Mouse (Mus musculus) heart, embryonic 16.5 days (tissue): Measurements from ENCODE around the gene Dennd1a. TPM values are rescaled to one million over a fixed set of nuclear protein-coding genes. Genes with fewer than 3 reads are reported as not detected.
A peak's percentile ranks its signal among the peaks of the same experiment; 100 is the strongest.

ENCODE experiments used
- ATAC-seq: fragments of 200-750 bp; cut with Nextera tagmentation; replicated peaks from 2 replicates; pipeline ENCODE4 v1.8.0; 2017; ENCODE audit warnings: moderate number of reproducible peaks; ENCODE audit not compliant: insufficient read depth, low FRiP score; ENCODE audit errors: extremely low read depth
- H3K27ac ChIP-seq: fragments of 300-500 bp; sonication (generic); 2 replicates; pipeline ENCODE4 v1.5.1; 2014; ENCODE audit warnings: mild to moderate bottlenecking, low read length, control low read depth, moderate library complexity
- H3K27me3 ChIP-seq: fragments of 300-500 bp; sonication (generic); 2 replicates; pipeline ENCODE4 v1.6.1; 2014; ENCODE audit warnings: low read length, mixed read lengths; ENCODE audit not compliant: control insufficient read depth, insufficient read depth
- H3K36me3 ChIP-seq: fragments of 300-500 bp; sonication (generic); 2 replicates; pipeline ENCODE4 v1.6.1; 2014; ENCODE audit not compliant: control insufficient read depth, insufficient read depth
- H3K4me1 ChIP-seq: fragments of 300-500 bp; sonication (generic); 2 replicates; pipeline ENCODE4 v1.6.1; 2014; ENCODE audit warnings: low read length, mixed read lengths; ENCODE audit not compliant: control insufficient read depth, insufficient read depth
- H3K4me2 ChIP-seq: fragments of 300-500 bp; sonication (generic); 2 replicates; pipeline ENCODE4 v1.6.1; 2014; ENCODE audit warnings: low read depth, mild to moderate bottlenecking, control low read depth, low read length
- H3K4me3 ChIP-seq: fragments of 300-500 bp; sonication (generic); 2 replicates; pipeline ENCODE4 v1.5.1; 2014; ENCODE audit warnings: mild to moderate bottlenecking, control low read depth, low read length
- H3K9ac ChIP-seq: fragments of 300-500 bp; sonication (generic); 2 replicates; pipeline ENCODE4 v1.6.1; 2014; ENCODE audit warnings: low read length, control low read depth
- H3K9me3 ChIP-seq: fragments of 300-500 bp; sonication (generic); replicated peaks from 2 replicates; pipeline ENCODE4 v1.6.1; 2016; ENCODE audit warnings: low read length; ENCODE audit not compliant: control insufficient read depth
- WGBS: fragments of 180-500 bp; shearing (Covaris S2); extraction: QIAGEN DNeasy Blood & Tissue Kit; methylation state at CpG from one replicate; pipeline ENCODE4 v1.1.7; 2014; 5-methylcytosine and 5-hydroxymethylcytosine counted together
- polyA plus RNA-seq: library from polyadenylated mRNA; unstranded; fragments of >200 nt; fragmentation: Nextera tagmentation; extraction: Ambion mirVana; gene quantifications from 2 replicates; pipeline ENCODE4 v1.2.1, GENCODE M21; 2015

The Dennd1a gene
- polyA plus RNA-seq, 1 experiment from 2014 or later: 12.7 TPM

DNA sequence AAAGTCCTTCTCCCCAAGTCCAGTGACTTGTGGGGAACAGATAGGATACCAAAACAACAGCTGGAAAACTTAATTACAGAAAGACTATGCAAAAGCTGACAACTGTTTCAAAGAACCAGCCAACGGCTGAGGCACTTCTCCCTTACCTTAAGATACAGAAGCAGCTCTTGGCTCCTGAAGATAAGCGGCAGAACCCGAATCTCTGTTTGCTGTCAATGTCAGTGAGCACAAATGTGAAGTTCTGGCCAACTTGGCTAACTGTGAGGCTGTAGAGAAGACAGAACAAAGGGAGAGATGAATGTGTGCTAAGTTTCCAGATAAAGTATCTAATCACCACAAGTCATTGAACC, 160.8 kb downstream of the Dennd1a start:
- H3K27ac ChIP-seq: no peak overlapping the region
- H3K9ac ChIP-seq: no peak overlapping the region
- peaks cover 27% of the 10 kb centered on the region for H3K4me1 ChIP-seq
- no peaks in the 10 kb centered on the region for H3K36me3 ChIP-seq
- WGBS: 13% methylated on average over 3 of the region's 3 CpGs
- H3K4me2 ChIP-seq: no peak overlapping the region
- ATAC-seq: no peak; the same call in 1 of the 2 replicates
- no peak overlapping the region for H3K4me3 ChIP-seq
- no peaks in the 10 kb centered on the region for H3K27me3 ChIP-seq
- no peaks in the 10 kb centered on the region for H3K9me3 ChIP-seq

DNA sequence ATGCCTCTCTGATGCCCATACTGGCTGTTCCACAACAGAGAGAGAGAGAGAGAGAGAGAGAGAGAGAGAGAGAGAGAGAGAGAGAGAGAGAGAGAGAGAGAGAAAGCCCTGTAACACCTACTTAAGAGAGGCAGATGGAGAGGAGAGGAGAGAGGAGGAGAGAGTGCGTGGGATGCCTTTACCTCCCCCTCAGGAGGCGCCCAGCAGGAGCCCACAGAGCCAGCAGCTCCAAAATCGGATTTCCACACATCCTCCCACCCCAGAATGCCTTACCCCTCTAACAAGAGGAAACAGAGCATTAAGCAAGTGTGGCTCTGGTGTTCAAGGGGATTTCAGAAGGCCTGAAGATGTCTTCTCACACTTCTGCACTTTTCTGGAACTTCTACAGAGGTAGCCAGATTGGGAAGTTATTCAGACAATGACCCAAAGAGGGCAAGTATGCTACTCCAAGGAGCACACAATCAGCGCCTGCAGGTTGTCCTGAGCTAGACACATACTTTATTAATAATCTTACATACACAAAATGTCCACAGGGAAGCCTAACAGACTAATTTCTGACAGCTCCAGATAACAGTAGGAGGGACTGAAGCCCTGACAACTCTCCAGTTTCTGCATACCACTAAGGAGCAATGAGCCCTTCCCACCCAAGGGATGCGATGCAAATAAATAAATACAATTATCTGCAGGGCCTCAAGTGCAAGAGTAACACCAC, 161.4 kb downstream of the Dennd1a start:
- Histone ChIP-seq H3K4me1 (peaks cover 24% of the 10 kb centered on the region), H3K9me3 (no peaks in the 10 kb centered on the region), H3K4me3 (no peak overlapping the region), H3K36me3 (no peaks in the 10 kb centered on the region), H3K9ac (no peak overlapping the region), H3K27me3 (no peaks in the 10 kb centered on the region), H3K4me2 (no peak overlapping the region), H3K27ac (no peak overlapping the region)
- 49% methylated on average over 5 of the region's 5 CpGs for WGBS
- ATAC-seq: no peak

DNA sequence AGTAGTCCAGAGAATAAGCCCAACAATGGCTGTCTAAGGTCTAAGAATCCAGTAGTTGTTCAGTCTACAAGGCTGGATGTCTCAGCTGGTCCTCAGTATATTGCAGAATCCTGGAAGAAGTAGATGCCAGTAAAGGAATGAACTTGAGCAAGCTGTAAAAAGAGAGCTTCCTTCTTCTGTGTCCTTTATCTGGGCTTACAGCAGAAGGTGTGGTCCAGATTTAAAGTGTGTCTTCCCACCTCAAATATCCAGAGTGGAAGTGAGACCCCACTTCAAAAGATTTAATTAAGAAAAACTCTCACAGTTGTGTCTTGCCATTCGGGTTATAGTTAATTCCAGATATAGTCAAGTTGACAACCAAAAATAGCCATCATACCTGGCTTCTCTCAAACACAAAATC, 162.5 kb downstream of the Dennd1a start:
- no peak for ATAC-seq
- Histone ChIP-seq H3K9me3 (no peaks in the 10 kb centered on the region), H3K4me1 (peaks cover 13% of the 10 kb centered on the region), H3K4me2 (no peak overlapping the region), H3K36me3 (no peaks in the 10 kb centered on the region), H3K9ac (no peak overlapping the region), H3K27ac (no peak overlapping the region), H3K27me3 (no peaks in the 10 kb centered on the region), H3K4me3 (no peak overlapping the region)
- 81% methylated on average over 1 of the region's 1 CpGs for WGBS

DNA sequence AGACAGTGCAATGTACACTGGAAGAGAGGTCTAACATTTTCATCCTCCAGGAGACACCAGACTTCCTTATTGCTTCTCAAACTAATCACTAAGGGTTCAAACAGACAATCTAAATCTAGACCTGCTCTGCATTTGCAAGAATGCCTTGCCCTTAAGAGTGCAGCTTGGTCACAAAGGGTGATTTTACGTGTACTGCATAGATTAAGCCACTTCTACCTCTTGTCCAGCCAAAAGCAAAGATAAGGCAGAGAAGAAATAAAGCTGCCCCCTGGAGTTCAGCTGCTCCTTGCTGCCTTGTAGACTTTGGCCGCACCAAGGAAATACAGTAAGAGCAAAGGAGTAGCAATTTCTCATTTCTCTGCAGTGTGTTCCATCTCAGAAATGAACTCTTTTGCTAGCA, 172.2 kb downstream of the Dennd1a start:
- 51% methylated on average over 2 of the region's 2 CpGs for WGBS
- Histone ChIP-seq H3K4me1 (peaks cover 6% of the 10 kb centered on the region), H3K27me3 (no peaks in the 10 kb centered on the region), H3K4me2 (no peak overlapping the region), H3K9me3 (no peaks in the 10 kb centered on the region), H3K27ac (no peak overlapping the region), H3K36me3 (no peaks in the 10 kb centered on the region), H3K4me3 (no peak overlapping the region), H3K9ac (no peak overlapping the region)
- no peak for ATAC-seq

DNA sequence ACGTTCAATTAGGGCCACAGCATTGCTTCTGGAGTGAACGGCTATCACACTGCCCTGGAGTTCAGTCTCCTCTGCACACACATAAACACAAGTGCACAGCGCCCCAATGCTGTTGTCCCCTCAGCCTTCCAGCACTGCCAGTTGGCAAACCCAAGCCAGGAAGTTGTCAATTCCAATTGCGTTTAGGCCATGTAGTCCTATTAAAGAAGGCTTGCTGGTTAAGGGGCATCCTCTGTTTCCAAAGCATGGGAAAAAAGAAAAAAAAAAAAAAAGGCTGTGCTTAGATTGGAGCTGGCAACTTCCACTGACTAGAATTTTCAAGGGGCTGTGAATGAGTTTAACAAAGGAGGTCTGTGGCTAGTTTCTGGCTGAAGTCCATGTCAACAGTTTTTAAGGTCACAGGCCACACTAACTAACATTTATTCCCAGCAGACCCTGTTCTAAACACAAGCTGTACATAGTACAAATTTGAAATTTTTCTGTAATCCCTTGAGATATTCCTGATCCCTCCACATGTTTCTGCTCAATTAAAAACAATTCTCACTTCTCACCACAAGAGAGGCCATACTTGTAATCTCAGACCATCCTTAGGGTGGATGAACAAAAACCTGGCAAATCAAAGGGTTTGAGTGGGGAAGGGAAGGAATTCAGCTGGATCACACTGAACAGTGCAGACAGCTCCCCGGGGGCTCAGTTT, 175.4 kb downstream of the Dennd1a start:
- H3K9me3 ChIP-seq: no peaks in the 10 kb centered on the region
- ATAC-seq: no peak; the same call in 1 of the 2 replicates
- 63% methylated on average over 5 of the region's 5 CpGs for WGBS

DNA sequence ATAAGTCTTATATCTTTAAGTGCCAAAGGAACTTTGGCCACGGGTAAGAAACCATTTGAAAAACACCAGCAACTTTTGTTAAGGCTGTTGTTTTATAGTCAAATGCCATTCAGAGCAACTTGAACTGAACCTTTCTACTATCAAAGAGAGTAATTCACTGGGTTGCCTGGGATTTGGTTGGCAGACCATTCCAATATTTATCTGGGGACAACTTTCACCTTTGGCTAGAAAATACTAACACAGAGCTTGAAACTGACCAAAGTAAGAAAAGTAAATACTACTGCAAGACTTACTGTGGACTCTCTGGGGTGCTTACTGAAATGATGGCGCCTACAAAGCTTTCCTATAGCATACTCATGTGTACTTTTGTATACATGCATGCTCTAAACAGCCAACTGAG, 178.6 kb downstream of the Dennd1a start:
- Histone ChIP-seq H3K27ac (no peak overlapping the region), H3K4me3 (no peak overlapping the region), H3K4me2 (no peak overlapping the region), H3K27me3 (no peaks in the 10 kb centered on the region), H3K9me3 (no peaks in the 10 kb centered on the region), H3K4me1 (peaks cover 3% of the 10 kb centered on the region), H3K36me3 (no peaks in the 10 kb centered on the region), H3K9ac (no peak overlapping the region)
- WGBS: 83% methylated on average over 2 of the region's 2 CpGs
- no peak for ATAC-seq

More for the DNA sequence above, 175.4 kb downstream of the Dennd1a start:
- H3K36me3 ChIP-seq: no peaks in the 10 kb centered on the region
- peaks cover 6% of the 10 kb centered on the region for H3K4me1 ChIP-seq
- no peak overlapping the region for H3K9ac ChIP-seq
- H3K4me2 ChIP-seq: no peak overlapping the region
- H3K4me3 ChIP-seq: no peak overlapping the region
- no peaks in the 10 kb centered on the region for H3K27me3 ChIP-seq
- H3K27ac ChIP-seq: 0 out of 2 replicates have a peak overlapping the region, but pooled peaks have one; percentile 0

DNA sequence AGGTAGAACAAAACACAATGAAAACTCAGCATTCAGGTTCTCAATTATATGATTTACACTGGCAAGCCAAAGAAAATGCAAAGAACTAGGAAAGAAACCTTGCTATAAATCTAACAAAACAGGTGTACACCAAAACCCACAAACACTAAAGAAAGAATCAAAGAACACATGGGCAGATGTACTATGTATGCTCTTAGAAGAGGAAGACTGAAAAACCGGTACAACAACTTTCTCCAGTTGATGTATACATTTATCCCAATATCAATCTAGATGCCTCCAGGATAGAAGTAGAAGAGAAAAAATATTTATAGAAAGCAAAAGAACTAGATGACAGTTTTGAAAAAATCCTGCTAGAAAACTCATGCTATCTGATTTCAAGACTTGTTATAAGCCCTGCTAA, 184.5 kb downstream of the Dennd1a start:
- WGBS: 89% methylated on average over 1 of the region's 1 CpGs
- no peak overlapping the region for H3K4me2 ChIP-seq
- no peak overlapping the region for H3K9ac ChIP-seq
- H3K4me1 ChIP-seq: peaks cover 12% of the 10 kb centered on the region
- ATAC-seq: no peak
- no peaks in the 10 kb centered on the region for H3K27me3 ChIP-seq
- H3K9me3 ChIP-seq: no peaks in the 10 kb centered on the region
- no peak overlapping the region for H3K4me3 ChIP-seq
- H3K36me3 ChIP-seq: no peaks in the 10 kb centered on the region
- H3K27ac ChIP-seq: no peak overlapping the region

DNA sequence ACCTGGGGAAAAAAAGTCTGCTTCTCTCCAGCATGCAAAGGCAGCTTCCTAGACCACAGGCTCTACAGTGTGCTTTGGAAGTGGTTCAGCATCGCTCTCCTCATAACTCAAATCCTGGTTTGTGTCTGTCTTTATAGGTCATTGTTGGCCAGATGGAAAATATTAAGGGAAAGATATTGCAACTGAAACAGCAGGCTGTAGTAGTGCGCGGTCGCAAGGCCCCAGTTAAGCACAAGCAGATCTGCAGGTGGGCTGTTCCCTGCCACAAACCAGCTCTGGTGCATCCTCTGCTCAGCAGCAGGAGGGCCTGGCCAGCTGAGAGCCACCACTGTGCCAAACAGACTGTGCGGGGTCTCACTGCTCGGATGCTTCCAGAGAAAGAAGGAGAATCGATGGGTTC, 186.9 kb downstream of the Dennd1a start:
- no peaks in the 10 kb centered on the region for H3K27me3 ChIP-seq
- H3K27ac ChIP-seq: no peak overlapping the region
- 59% methylated on average over 7 of the region's 7 CpGs for WGBS
- H3K4me3 ChIP-seq: no peak overlapping the region
- no peak overlapping the region for H3K9ac ChIP-seq
- H3K36me3 ChIP-seq: no peaks in the 10 kb centered on the region
- H3K9me3 ChIP-seq: no peaks in the 10 kb centered on the region
- no peak overlapping the region for H3K4me2 ChIP-seq
- peaks cover 12% of the 10 kb centered on the region for H3K4me1 ChIP-seq
- ATAC-seq: no peak

DNA sequence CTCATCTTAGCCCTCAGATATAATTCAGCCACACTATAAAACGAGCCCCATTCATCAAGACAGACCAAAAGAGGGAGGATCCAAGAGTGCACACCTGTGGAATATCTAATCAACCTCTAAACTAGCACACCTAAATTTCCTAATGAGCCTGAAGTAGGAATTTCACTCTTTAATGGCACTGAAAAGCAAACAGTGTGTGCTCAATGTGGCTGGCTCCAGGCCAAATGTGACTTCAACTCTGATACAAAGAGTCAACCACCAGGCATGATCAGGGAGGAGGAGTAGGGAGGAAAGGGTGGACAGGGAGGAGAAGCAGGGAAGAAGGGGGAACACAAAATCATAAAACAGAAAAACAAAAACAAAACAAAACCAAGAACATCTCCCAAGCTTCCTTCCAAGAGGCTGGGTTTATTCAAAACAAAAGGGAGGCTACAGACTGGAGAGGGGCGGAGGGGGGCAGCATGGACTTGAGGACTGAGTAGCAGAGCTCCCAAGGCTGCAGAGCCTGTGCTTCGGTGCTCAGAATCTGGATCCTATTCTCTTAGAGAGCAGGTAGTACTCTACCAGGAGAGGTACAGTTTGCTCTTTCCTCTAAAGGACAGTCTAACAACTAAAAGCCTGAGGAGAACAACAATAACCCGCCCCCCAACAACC, 187.9 kb downstream of the Dennd1a start:
- H3K4me2 ChIP-seq: no peak overlapping the region
- no peaks in the 10 kb centered on the region for H3K9me3 ChIP-seq
- H3K27me3 ChIP-seq: no peaks in the 10 kb centered on the region
- no peaks in the 10 kb centered on the region for H3K36me3 ChIP-seq
- H3K9ac ChIP-seq: no peak overlapping the region
- H3K4me1 ChIP-seq: peaks cover 12% of the 10 kb centered on the region
- H3K27ac ChIP-seq: no peak overlapping the region
- H3K4me3 ChIP-seq: no peak overlapping the region
- no peak for ATAC-seq
- 79% methylated on average over 4 of the region's 4 CpGs for WGBS
